Mouse (Mus musculus): ENCODE data around the gene Arhgap33.
A peak's percentile ranks its signal among the peaks of the same experiment; 100 is the strongest.
"Not testable (repeated sequence)": the region's sequence is repeated elsewhere in the genome, so short reads cannot be mapped to it uniquely, and the experiment has no call there.

The Arhgap33 gene

GRCm38 (mm10) chr7:30495506-30496042 is 39.3 kb downstream of the Arhgap33 start:
- not testable (repeated sequence) for DNase-seq (ENCODE audit: low spot score in 2 of 2)

DNA sequence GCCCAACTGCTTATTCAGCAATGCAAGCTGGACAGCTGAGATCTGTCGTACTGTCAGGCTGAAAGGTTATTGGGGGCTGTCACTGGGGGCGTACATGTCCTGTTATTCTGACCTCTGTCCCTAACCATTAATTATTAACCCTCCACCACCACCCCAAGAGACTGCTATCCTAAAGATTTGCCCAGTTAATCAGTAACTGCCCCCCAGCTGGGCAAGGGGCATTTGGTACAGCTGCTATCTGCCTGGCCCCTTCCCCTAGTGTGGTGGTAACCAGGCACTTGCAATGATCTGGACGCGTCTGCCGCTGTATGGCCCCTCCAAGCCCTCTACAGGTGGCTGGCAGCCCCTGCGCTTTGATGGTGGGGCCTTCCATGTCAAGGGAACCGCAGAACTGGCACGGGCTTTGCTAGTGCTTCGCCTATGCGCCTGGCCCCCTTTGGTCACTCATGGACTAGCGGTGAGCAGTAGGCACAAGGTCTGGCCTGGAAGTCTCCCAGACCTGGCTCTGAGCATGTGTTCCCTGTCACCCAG is 41.4 kb downstream of the Arhgap33 start, which contains the start of gene Prodh2:
TSS of gene Prodh2 (plus strand) at position 222 of the 531 bp plus-strand sequence.
- no peak for DNase-seq (ENCODE audit: low spot score in 2 of 2)

DNA sequence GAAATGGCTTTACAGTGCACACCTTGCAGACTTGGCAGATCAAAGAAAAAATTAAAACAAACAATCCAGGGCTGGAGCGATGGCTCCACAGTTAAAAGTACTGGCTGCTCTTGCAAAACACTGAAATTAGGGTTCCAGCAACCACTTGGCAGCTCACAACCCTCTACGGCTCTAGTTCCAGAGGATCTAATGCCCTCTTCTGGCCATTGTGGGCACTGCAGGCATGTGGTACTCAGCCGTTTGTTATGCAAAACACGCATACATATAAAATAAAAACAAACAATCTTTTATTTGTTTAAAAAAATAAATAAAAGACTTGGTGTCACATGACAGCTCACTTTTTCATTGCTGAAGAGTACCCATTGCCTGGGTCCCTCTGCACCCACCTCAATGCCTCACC is 42.1 kb downstream of the Arhgap33 start:
- peak; percentile 76 to 88 for DNase-seq (ENCODE audit: low spot score in 2 of 2)

DNA sequence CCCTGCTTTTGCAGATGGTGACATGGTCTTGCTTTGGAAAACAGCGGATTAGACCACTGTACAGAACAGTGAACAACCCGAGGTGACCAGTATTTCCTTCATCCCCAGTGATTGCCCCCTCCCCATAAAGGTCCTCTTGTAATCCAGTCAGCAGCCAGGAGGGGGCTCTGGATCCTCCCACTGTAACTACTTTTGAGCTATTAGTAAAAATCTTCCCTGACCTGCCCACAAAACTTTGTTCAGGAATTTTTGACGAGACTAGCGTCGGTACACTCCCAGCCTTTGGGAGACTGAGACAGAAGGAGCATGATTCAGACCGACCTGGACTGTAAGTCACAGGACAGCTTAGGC is 43.9 kb downstream of the Arhgap33 start:
- no peak for DNase-seq (ENCODE audit: low spot score in 2 of 2)

DNA sequence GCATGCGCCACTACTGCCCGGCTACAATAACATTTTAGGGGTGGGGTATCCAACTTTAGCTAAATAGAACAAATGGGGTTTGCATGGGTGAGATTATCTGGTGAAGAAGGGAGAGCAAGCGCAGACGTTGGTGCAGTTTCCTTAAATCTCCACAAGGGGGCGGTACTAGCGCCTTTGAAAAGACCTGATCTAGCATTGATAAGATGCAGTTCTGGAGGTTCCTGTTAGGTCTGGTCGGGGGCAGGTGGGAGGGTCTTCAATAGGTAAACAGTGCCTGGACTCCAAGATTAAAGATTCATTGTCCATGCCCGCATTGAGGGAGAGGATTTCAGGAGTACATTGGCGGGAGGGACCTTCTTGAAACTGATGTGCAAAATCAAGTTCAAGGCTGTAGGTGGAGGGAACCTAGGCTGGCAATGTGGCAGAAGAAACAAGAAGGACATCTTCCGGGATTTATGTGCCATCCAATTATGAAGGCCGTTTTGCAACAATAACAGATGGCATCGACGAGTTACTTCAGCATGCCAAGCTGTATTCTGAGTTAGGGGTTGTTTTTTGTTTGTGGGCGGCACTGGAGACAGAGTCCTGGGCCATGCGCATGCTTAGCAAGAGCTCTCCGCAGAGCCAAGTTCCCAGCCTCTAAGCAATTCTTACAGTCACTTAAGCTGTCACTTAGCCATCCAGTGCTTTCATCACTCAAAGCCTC is 44.5 kb downstream of the Arhgap33 start:
- peak in 1 of 2 experiments; percentile 52 for DNase-seq (ENCODE audit: low spot score in 2 of 2)

DNA sequence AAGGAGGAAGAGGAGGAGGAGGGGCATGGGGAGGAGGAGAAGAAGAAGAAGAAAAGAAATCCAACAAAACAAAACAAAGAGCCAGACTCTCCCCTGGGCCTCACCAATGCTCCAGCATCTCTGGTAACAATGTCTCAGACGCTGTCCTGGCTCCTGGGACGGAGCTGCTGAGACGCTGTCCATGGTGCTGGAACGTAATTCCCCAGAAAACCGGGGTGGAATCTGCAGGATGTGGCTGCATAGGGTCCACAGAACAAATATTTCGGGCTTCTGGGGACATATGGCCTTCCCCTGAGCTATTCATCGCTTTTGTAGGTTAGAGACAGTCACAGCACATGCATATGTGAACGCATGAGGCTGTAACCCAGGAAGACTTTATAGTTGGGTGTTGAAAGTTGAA is 50.6 kb downstream of the Arhgap33 start:
- DNase-seq (ENCODE audit: low spot score in 2 of 2), result no peak

DNA sequence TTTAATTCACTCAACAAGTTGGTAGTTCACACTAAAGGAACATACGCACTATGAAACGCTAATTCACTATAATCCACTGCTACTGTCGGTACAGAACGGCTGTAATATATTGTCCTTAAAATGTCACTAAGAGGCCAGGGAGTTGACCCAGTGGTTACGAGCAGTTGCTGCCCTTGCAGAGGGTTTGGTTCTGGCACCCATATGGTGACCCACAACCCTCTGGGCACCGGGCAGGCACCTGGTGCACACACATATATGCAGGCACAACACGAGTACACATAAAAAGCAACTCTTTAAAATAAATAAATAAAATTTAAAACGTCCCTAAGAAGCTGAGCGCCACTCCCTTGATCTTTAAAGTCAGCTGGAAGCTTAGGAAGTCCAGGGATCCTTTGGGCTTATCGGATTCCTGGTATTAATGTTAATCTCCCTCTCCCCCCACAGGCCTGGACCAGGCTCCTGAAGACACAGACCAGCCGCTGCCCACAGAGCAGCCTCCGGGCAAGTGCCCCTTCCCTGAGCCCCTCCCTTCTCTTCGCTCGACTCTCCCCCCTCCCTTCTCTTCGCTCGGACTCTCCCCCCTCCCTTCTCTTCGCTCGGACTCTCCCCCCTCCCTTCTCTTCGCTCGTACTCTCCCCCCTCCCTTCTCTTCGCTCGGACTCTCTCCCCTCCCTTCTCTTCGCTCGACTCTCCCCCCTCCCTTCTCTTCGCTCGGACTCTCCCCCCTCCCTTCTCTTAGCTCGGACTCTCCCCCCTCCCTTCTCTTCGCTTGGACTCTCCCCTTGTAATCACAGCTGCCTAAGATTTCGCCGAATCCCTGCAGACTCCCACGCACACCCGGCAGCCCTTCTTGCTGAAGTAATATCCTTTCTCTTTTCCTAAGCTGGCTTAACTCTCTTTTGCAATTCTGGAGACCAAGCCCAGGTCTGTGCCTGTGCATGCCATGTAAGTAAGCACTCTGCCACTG is 57.2 kb downstream of the Arhgap33 start:
- DNase-seq (ENCODE audit: low spot score in 2 of 2), result no peak

DNA sequence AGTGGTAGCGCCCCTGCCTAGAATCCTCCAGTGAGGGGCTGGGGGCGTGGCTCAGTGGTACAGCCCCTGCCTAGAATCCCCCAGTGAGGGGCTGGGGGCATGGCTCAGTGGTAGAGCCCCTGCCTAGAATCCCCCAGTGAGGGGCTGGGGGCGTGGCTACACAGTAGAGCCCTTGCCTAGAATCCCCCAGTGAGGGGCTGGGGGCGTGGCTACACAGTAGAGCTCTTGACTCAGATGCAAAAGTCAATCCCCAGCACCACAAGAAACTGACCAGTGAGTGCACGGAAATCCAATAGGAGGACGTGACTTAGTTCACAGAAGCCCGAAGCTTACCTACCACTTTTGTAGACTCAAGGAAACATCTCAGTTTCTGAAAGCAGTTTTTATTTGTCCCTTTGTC is 58.7 kb downstream of the Arhgap33 start:
- DNase-seq (ENCODE audit: low spot score in 2 of 2), result not testable (repeated sequence)

DNA sequence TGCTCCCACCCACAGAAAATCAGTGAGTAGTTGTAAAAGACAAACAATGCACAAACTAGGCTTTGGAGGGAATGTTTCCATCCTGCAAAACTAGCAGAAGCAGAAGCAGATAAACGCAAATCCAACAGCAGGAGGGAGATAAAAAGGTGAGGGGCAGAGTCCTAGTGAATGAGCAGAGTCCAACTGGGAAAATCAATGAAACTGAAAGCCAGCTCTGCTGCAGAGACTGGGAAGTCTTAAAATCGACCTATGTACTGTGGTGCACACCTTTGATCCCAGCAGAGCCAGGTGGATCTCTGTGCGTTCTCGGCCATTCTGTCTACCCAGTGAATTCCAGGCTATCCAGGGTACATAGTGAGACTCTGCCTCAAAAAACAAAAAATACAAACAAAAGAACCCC is 59.9 kb downstream of the Arhgap33 start:
- no peak for DNase-seq (ENCODE audit: low spot score in 2 of 2)

DNA sequence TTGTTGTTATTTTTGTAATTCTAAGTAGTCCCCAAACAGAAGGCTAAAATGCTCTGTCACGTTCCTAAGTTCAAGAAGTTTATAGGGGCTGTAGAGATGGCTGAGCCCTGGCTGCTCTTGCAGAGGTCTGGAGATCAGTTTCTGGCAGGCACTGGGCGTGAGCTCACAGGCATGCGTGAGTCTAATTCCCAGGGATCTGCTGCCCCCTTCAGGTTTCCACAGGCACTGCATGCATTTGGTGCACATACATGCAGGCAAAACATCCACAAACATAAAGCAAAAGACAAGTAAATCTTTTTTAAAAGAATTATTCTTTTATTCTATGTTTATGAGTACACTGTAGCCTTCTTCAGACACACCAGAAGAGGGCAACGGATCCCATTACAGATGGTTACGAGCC is 62.4 kb downstream of the Arhgap33 start:
- peak in 1 of 2 experiments; percentile 70 for DNase-seq (ENCODE audit: low spot score in 2 of 2)
